Mouse (Mus musculus) mouse trophoblast stem cell (cell line): ENCODE data around the gene Krtap4-13.
"Not testable (repeated sequence)": the region's sequence is repeated elsewhere in the genome, so short reads cannot be mapped to it uniquely, and the experiment has no call there.

ENCODE experiments used
- in situ Hi-C, 2 experiments: fragments of 300-500 bp; cut with MseI, MboI; formaldehyde crosslinking; loops; 2 replicates in 1 of 2; 3 replicates in 1 of 2; pipeline ENCODE4 v1.15.1; 2025

Gene Krtap4-13

GRCm38 (mm10) chr11:99809792-99810191, at the start of gene Krtap4-13:
Gene Krtap4-13 (minus strand): TSS chr11:99809892.
- in situ Hi-C loops, result not testable (repeated sequence)

GRCm38 (mm10) chr11:99858761-99859160, 49.1 kb upstream of the Krtap4-13 start:
- in situ Hi-C loops, result loop anchor here in 1 of 2 experiments (10.0 kb wide), 1 partner anchor 84 kb away; the partner anchor contains the start of gene Gm11595

GRCm38 (mm10) chr11:99857617-99858016, 47.9 kb upstream of the Krtap4-13 start, which contains the start of gene Gm11568:
Gene Gm11568 (plus strand): TSS chr11:99857917.
- in situ Hi-C loops, result loop anchor here in 1 of 2 experiments (10.0 kb wide), 1 partner anchor 83 kb away; the partner anchor contains the start of gene Gm11595

- in situ Hi-C loops, result loop anchor here in 1 of 2 experiments (10.0 kb wide), 1 partner anchor 79 kb away; the partner anchor contains the start of gene Gm11595
Measured at GRCm38 (mm10) chr11:99854121-99854520, 44.4 kb upstream of the Krtap4-13 start.

- in situ Hi-C loops, result loop anchor here in 1 of 2 experiments (10.0 kb wide), 1 partner anchor 77 kb away; the partner anchor contains the start of gene Gm11595
Measured at GRCm38 (mm10) chr11:99851508-99851907, 41.8 kb upstream of the Krtap4-13 start, which contains the start of gene Krtap4-16. Gene Krtap4-16 (minus strand): TSS chr11:99851608.

GRCm38 (mm10) chr11:99846746-99847145, 37.1 kb upstream of the Krtap4-13 start:
- in situ Hi-C loops, result loop anchor here in 1 of 2 experiments (10.0 kb wide), 1 partner anchor 52 kb away; the partner anchor contains the start of genes Gm11569 and Gm11596

GRCm38 (mm10) chr11:99842185-99842584, 32.5 kb upstream of the Krtap4-13 start:
- in situ Hi-C loops, result loop anchor here in 1 of 2 experiments (10.0 kb wide), 1 partner anchor 47 kb away; the partner anchor contains the start of genes Gm11569 and Gm11596

GRCm38 (mm10) chr11:99837966-99838365, 28.3 kb upstream of the Krtap4-13 start, which contains the start of gene 2300003K06Rik:
Gene 2300003K06Rik (minus strand): TSS chr11:99838066.
- in situ Hi-C loops, result no loop called here

GRCm38 (mm10) chr11:99815566-99815965, 5.9 kb upstream of the Krtap4-13 start, which contains the start of gene Gm11564:
Gene Gm11564 (minus strand): TSS chr11:99815666.
- in situ Hi-C loops, result not testable (repeated sequence)

GRCm38 (mm10) chr11:99804346-99804745, 5.3 kb downstream of the Krtap4-13 start, which contains the start of gene Gm11554:
Gene Gm11554 (minus strand): TSS chr11:99804446.
- in situ Hi-C loops, result not testable (repeated sequence)

GRCm38 (mm10) chr11:99798832-99799231, 10.9 kb downstream of the Krtap4-13 start, which contains the start of gene Gm11569:
Gene Gm11569 (minus strand): TSS chr11:99798932.
- in situ Hi-C loops, result loop anchor here in 1 of 2 experiments (10.0 kb wide), 1 partner anchor 46 kb away; no protein-coding TSS in a partner anchor

- in situ Hi-C loops, result loop anchor here in 1 of 2 experiments (10.0 kb wide), 1 partner anchor 51 kb away; no protein-coding TSS in a partner anchor
Measured at GRCm38 (mm10) chr11:99793367-99793766, 16.3 kb downstream of the Krtap4-13 start, which contains the start of gene Gm11596. Gene Gm11596 (minus strand): TSS chr11:99793467.

GRCm38 (mm10) chr11:99784900-99785299, 24.8 kb downstream of the Krtap4-13 start, which contains the start of gene Krtap4-9:
Gene Krtap4-9 (plus strand): TSS chr11:99785200.
- in situ Hi-C loops, result not testable (repeated sequence)

GRCm38 (mm10) chr11:99780604-99781003, 29.1 kb downstream of the Krtap4-13 start, which contains the start of gene Krtap4-8:
Gene Krtap4-8 (minus strand): TSS chr11:99780704.
- in situ Hi-C loops, result no loop called here

GRCm38 (mm10) chr11:99778401-99778800, 31.3 kb downstream of the Krtap4-13 start:
- in situ Hi-C loops, result loop anchor here in 1 of 2 experiments (10.0 kb wide), 1 partner anchor 76 kb away; the partner anchor contains the start of genes Gm11568 and Krtap4-16

- in situ Hi-C loops, result loop anchor here in 1 of 2 experiments (10.0 kb wide), 1 partner anchor 82 kb away; the partner anchor contains the start of genes Gm11568 and Krtap4-16
Measured at GRCm38 (mm10) chr11:99772813-99773212, 36.9 kb downstream of the Krtap4-13 start, which contains the start of gene Gm11595. Gene Gm11595 (minus strand): TSS chr11:99772913.

GRCm38 (mm10) chr11:99768410-99768809, 41.3 kb downstream of the Krtap4-13 start:
- in situ Hi-C loops, result no loop called here
